Mouse (Mus musculus) E14TG2a.4 (cell line): ENCODE measurements around the gene Zfp536.
A peak's percentile ranks its signal among the peaks of the same experiment; 100 is the strongest.

ENCODE experiments used
- H3K27me3 ChIP-seq: 2 replicates; pipeline ENCODE4 v1.6.1; 2014; ENCODE audit warnings: low read length, control low read depth; ENCODE audit not compliant: insufficient read depth
- H3K36me3 ChIP-seq: 2 replicates; pipeline ENCODE4 v1.6.1; 2014; ENCODE audit warnings: low read length, control low read depth; ENCODE audit not compliant: insufficient read depth
- H3K4me1 ChIP-seq: replicated peaks from 2 replicates; pipeline ENCODE4 v1.6.1; 2014; ENCODE audit warnings: low read depth, low read length, control low read depth
- H3K4me3 ChIP-seq: replicated peaks from 2 replicates; pipeline ENCODE4 v1.5.1; 2014; ENCODE audit warnings: mild to moderate bottlenecking, low read length
- H3K9me3 ChIP-seq: 2 replicates; pipeline ENCODE4 v1.6.1; 2014; ENCODE audit warnings: low read length, control low read depth
- CTCF ChIP-seq: conservative IDR thresholded peaks from 2 replicates; pipeline ENCODE4 v1.5.1; 2014; ENCODE audit warnings: low read length
- NANOG ChIP-seq: IDR thresholded peaks from 2 replicates; pipeline ENCODE4 v1.6.1; 2014; ENCODE audit warnings: borderline replicate concordance, low read length, mixed read lengths
- POU5F1 ChIP-seq: IDR thresholded peaks from 2 replicates; pipeline ENCODE4 v1.6.1; 2014; ENCODE audit warnings: low read length, borderline replicate concordance

The Zfp536 gene

GRCm38 (mm10) chr7:37689561-37690305 is 83.7 kb downstream of the Zfp536 start:
- H3K36me3 ChIP-seq = no peaks in the 10 kb centered on the region
- peaks cover 27% of the 10 kb centered on the region for H3K27me3 ChIP-seq
- H3K9me3 ChIP-seq = no peaks in the 10 kb centered on the region; the same call in 1 of the 2 replicates
- no peak for TF ChIP-seq POU5F1
- TF ChIP-seq NANOG = peak; percentile 17; the same call in 1 of the 2 replicates
- no peak overlapping the region for H3K4me3 ChIP-seq
- peaks cover 23% of the 10 kb centered on the region for H3K4me1 ChIP-seq

DNA sequence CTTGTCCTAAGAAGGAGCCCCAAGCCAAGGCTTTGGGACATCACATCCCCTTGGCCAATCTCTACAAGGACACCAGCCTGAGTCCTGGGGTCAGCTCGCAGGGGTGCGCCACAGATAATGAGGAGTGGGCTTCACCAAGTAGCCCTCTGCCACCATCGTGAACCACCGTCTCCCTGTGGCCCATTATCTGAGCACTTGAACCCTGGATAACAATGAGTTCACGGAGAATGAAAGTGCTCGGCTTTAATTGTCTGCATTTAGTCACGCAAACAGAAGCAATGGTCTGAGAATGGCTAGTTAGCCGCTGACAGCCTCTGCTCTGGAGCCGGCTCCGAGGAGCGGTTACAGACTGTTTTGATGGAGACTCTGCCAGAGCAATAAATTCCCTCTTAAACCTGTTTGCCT is 84.3 kb downstream of the Zfp536 start:
- H3K9me3 ChIP-seq = no peaks in the 10 kb centered on the region; the same call in 1 of the 2 replicates
- peaks cover 18% of the 10 kb centered on the region for H3K4me1 ChIP-seq
- no peaks in the 10 kb centered on the region for H3K36me3 ChIP-seq
- no peak overlapping the region for H3K4me3 ChIP-seq
- peaks cover 27% of the 10 kb centered on the region for H3K27me3 ChIP-seq
- TF ChIP-seq POU5F1 = no peak
- peak; percentile 31; the same call in 1 of the 2 replicates for TF ChIP-seq NANOG

DNA sequence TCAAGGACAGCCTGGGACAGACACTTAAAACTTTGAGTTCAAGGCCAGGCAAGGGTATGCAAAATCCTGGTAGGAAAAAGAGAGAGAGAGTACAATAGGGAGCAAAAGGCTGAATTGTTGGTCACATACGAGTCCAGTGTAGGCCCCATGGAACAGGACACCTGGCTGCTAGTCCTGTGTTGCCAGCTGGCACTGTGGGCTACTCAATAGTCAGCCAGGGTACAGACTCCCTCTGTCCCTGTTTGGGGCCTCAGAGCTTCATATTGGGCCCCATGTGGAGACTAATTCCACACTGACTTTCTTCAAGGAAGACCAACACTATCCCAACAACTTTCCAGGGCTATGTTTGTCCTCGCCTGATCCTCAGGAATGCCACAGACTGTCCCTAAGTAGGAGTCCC is 87.1 kb downstream of the Zfp536 start:
- peaks cover 20% of the 10 kb centered on the region for H3K27me3 ChIP-seq
- no peak overlapping the region for H3K4me3 ChIP-seq
- TF ChIP-seq POU5F1 (no peak), CTCF (no peak), NANOG (no peak)

GRCm38 (mm10) chr7:37685247-37685646 is 88.2 kb downstream of the Zfp536 start:
- H3K4me1 ChIP-seq = peaks cover 13% of the 10 kb centered on the region
- H3K36me3 ChIP-seq = no peaks in the 10 kb centered on the region
- H3K4me3 ChIP-seq = no peak overlapping the region
- peaks cover 13% of the 10 kb centered on the region for H3K27me3 ChIP-seq
- H3K9me3 ChIP-seq = no peaks in the 10 kb centered on the region; the same call in 1 of the 2 replicates
- TF ChIP-seq NANOG (no peak), POU5F1 (no peak), CTCF (no peak)

More for the DNA sequence above, 87.1 kb downstream of the Zfp536 start:
- no peaks in the 10 kb centered on the region; the same call in 1 of the 2 replicates for H3K9me3 ChIP-seq
- no peaks in the 10 kb centered on the region for H3K36me3 ChIP-seq
- H3K4me1 ChIP-seq = peaks cover 13% of the 10 kb centered on the region

DNA sequence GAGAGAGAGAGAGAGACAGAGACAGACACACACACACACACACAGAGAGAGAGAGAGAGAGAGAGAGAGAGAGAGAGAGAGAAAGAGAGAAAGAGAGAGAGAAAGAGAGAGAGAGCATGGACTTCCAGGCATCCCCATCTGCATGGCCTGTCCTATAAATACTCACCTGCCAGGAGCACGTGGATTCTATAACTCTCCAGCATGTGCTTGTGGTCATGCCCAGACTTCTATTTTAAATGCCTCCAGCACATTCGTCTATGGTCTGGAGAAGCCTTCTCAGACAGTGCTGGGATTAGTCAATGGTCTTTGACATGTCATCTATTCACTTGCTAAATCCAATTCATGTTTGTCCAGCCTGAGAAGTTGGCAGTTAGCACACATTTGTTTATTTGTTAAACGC is 92.1 kb downstream of the Zfp536 start:
- Histone ChIP-seq H3K36me3 (no peaks in the 10 kb centered on the region), H3K27me3 (peaks cover 3% of the 10 kb centered on the region; the same call in 1 of the 2 replicates), H3K4me3 (no peak overlapping the region), H3K4me1 (no peaks in the 10 kb centered on the region), H3K9me3 (no peaks in the 10 kb centered on the region)
- TF ChIP-seq CTCF = no peak
- TF ChIP-seq POU5F1 = no peak
- TF ChIP-seq NANOG = no peak

DNA sequence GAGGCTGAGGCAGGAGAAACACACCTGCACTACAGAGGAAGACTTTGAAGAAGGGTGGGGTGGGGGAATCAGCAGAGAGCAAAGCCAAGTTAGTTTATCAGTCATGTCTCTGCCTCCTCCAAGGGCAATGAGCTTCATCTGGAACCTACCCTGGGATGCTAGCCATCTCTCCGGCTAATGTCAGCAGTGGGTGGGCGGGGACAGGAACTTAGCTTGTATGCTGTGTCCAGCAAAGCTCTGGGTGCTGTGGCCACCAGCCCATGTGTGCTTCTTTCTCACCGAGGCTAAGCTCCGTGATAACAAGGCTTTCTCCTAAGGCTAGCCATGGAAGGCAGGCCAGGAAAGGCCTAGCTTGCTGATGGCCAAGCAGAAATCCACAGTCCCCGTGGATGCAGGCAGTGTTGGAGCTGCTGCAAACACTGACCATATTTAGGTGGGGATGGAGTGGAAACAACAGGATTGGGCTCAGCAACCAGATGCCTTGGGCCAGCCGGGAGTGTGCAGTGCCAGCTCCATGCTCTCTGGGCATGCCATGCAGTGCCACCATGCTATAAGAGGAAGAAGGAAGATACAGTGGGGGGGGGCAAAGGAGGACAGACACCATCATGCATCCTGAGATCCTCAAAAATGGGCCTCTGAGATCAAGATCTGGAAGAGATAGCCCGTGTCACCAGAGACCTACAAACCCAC is 109.6 kb downstream of the Zfp536 start:
- Histone ChIP-seq H3K9me3 (no peaks in the 10 kb centered on the region), H3K27me3 (no peaks in the 10 kb centered on the region; the same call in 1 of the 2 replicates), H3K4me1 (no peaks in the 10 kb centered on the region), H3K4me3 (no peak overlapping the region), H3K36me3 (no peaks in the 10 kb centered on the region)
- TF ChIP-seq CTCF = no peak
- TF ChIP-seq NANOG = no peak
- no peak for TF ChIP-seq POU5F1

GRCm38 (mm10) chr7:37648671-37649070 is 124.8 kb downstream of the Zfp536 start:
- no peak for TF ChIP-seq CTCF
- Histone ChIP-seq H3K4me3 (peak overlapping the region; percentile 63; the same call in 1 of the 2 replicates), H3K36me3 (no peaks in the 10 kb centered on the region), H3K4me1 (peaks cover 15% of the 10 kb centered on the region), H3K27me3 (peaks cover 17% of the 10 kb centered on the region), H3K9me3 (peaks cover 1% of the 10 kb centered on the region)

GRCm38 (mm10) chr7:37647917-37648615 is 125.4 kb downstream of the Zfp536 start:
- Histone ChIP-seq H3K4me3 (peak overlapping the region; percentile 63), H3K27me3 (peaks cover 17% of the 10 kb centered on the region), H3K9me3 (peaks cover 6% of the 10 kb centered on the region), H3K4me1 (peaks cover 15% of the 10 kb centered on the region), H3K36me3 (no peaks in the 10 kb centered on the region)
- TF ChIP-seq CTCF (no peak), NANOG (no peak), POU5F1 (no peak)
